Mouse (Mus musculus) heart, embryonic 11.5 days (tissue): ENCODE measurements at regions not wholly inside any gene's neighbourhood (a gene's known extent, or its start where the extent isn't known, plus 50 kb on each side); places are given as distances from the start of the nearest gene placed in this dataset.

Source experiments
- ATAC-seq: fragments of 200-750 bp; cut with Nextera tagmentation; replicated peaks from 2 replicates; pipeline ENCODE4 v1.8.0; 2017; ENCODE audit warnings: moderate library complexity; ENCODE audit not compliant: insufficient number of reproducible peaks, low FRiP score, low TSS enrichment
- H3K27ac ChIP-seq: fragments of 300-500 bp; sonication (generic); 2 replicates; pipeline ENCODE4 v1.5.1; 2014; ENCODE audit warnings: mild to moderate bottlenecking, low read depth, low read length
- H3K27me3 ChIP-seq: fragments of 300-500 bp; sonication (generic); 2 replicates; pipeline ENCODE4 v1.6.1; 2014; ENCODE audit warnings: mild to moderate bottlenecking, low read length, mixed read lengths; ENCODE audit not compliant: control insufficient read depth, insufficient read depth
- H3K36me3 ChIP-seq: fragments of 300-500 bp; sonication (generic); 2 replicates; pipeline ENCODE4 v1.6.1; 2014; ENCODE audit warnings: mild to moderate bottlenecking, low read length, moderate library complexity, mixed read lengths; ENCODE audit not compliant: control insufficient read depth, insufficient read depth
- H3K4me1 ChIP-seq: fragments of 300-500 bp; sonication (generic); 2 replicates; pipeline ENCODE4 v1.6.1; 2014; ENCODE audit warnings: low read length; ENCODE audit not compliant: control insufficient read depth, insufficient read depth
- H3K4me2 ChIP-seq: fragments of 300-500 bp; sonication (generic); 2 replicates; pipeline ENCODE4 v1.6.1; 2014; ENCODE audit warnings: mild to moderate bottlenecking, moderate library complexity
- H3K4me3 ChIP-seq: fragments of 300-500 bp; sonication (generic); 2 replicates; pipeline ENCODE4 v1.5.1; 2014; ENCODE audit warnings: low read depth, low read length
- H3K9ac ChIP-seq: fragments of 300-500 bp; sonication (generic); 2 replicates; pipeline ENCODE4 v1.6.1; 2014; ENCODE audit warnings: mild to moderate bottlenecking, low read depth, low read length, moderate library complexity
- H3K9me3 ChIP-seq: fragments of 300-500 bp; sonication (generic); replicated peaks from 2 replicates; pipeline ENCODE4 v1.6.1; 2016; ENCODE audit warnings: low read length; ENCODE audit not compliant: control insufficient read depth
- WGBS: fragments of 180-500 bp; shearing (Covaris S2); extraction: QIAGEN DNeasy Blood & Tissue Kit; methylation state at CpG from one replicate; pipeline ENCODE4 v1.1.7; 2014; ENCODE audit not compliant: insufficient replicate concordance; 5-methylcytosine and 5-hydroxymethylcytosine counted together

DNA sequence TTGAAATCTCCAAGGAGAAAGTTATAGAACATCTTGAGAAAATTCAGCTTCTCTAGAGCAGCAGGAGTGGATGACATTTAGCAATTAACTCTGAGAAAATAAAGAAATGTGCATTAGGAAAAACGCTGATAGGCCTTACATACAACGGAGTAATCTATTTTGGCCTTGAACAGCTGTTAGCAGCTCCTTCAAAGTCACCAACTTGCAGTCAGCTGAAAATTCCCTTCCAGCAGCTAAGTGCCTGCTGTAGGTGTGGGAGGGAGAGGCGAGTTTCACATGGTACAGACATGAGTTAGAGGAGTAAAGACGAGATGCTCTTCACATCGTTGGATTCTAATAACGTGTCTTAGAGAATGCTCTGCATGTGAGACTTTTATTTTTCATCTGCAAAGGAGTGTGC, 290.8 kb downstream of the Rpl36a-ps1 start:
- H3K36me3 ChIP-seq, result no peaks in the 10 kb centered on the region
- no peak overlapping the region for H3K9ac ChIP-seq
- ATAC-seq, result no peak; the same call in 1 of the 2 replicates
- H3K4me3 ChIP-seq, result no peak overlapping the region
- H3K27me3 ChIP-seq, result no peaks in the 10 kb centered on the region
- 29% methylated on average over 6 of the region's 6 CpGs for WGBS
- H3K9me3 ChIP-seq, result no peaks in the 10 kb centered on the region
- no peak overlapping the region for H3K4me2 ChIP-seq
- no peak overlapping the region for H3K27ac ChIP-seq
- H3K4me1 ChIP-seq, result no peaks in the 10 kb centered on the region

DNA sequence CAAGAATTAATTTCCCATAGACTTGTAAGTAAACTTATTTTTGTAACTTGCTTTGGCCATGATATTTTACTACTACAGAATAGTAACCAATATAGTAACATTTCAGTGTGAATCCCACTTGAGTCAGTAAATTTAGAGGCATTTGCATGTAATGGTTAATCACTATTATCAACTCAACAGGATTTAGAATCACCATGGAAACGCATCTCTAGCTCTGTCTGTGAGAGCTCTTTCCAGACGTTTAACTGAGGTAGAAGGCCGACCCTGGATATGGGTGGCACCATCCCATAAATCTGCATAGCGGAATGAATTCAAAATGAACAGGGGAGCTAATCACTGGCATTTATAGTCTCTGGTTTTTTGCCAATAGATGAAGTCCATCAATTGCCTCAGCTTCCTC, 337.6 kb downstream of the Rpl36a-ps1 start:
- H3K9me3 ChIP-seq, result no peaks in the 10 kb centered on the region
- 77% methylated on average over 4 of the region's 4 CpGs for WGBS
- no peak for ATAC-seq
- H3K36me3 ChIP-seq, result no peaks in the 10 kb centered on the region
- H3K4me2 ChIP-seq, result no peak overlapping the region
- no peak overlapping the region for H3K27ac ChIP-seq
- H3K27me3 ChIP-seq, result no peaks in the 10 kb centered on the region
- H3K4me3 ChIP-seq, result no peak overlapping the region
- H3K9ac ChIP-seq, result no peak overlapping the region
- H3K4me1 ChIP-seq, result no peaks in the 10 kb centered on the region

DNA sequence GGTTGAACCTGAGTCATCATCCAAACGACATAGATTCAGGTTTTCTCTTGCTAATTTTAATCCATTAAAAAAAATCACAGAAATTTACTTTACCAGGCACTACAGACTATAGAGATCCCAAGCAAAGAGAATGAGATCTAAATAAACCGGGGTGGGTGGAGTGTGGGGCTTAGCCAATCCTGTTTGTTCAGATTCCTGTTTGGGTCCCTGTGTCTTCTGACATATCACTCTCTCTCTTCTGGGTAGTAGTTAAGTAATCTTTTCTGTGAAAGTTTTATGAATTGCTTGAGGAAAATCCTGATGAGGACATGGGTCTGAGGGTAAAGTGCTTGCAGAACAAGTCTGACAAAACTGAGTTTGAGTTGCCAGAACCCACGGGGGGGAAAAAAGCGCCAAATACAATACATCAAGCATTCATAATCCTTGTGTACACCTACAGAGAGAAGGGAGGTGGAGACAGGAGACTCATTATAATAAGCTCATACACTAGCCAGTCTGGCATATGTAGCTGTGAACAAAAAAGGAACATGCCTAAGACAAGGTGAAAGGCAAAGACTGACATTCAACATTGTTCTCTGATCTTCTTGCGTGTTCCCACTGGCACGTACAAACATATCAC, 339.8 kb downstream of the Rpl36a-ps1 start:
- H3K9ac ChIP-seq, result no peak overlapping the region
- H3K4me3 ChIP-seq, result no peak overlapping the region
- H3K4me2 ChIP-seq, result no peak overlapping the region
- H3K36me3 ChIP-seq, result no peaks in the 10 kb centered on the region
- WGBS, result 76% methylated on average over 6 of the region's 6 CpGs
- no peaks in the 10 kb centered on the region for H3K4me1 ChIP-seq
- H3K27ac ChIP-seq, result no peak overlapping the region
- H3K9me3 ChIP-seq, result no peaks in the 10 kb centered on the region
- no peak for ATAC-seq
- H3K27me3 ChIP-seq, result no peaks in the 10 kb centered on the region

DNA sequence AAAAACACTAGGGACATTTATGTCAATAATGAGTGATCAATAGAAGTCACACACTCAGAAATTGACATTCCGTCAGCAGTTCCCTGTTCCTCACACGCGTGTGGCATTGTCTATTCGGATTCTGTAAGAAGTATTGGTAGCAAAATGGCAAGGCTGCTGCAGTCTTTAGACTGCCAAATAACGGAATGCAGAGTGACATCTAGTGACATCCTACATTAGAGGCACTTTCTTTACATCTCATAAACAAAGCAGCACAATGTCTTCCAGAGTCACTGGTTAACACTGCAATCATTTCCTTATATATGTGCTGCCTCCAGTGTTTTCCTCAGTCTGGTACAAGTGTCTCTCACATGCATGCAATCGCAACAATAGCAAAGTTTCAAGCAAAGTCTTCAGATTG, 342.9 kb downstream of the Rpl36a-ps1 start:
- ATAC-seq, result no peak
- WGBS, result 77% methylated on average over 6 of the region's 6 CpGs
- no peak overlapping the region for H3K4me3 ChIP-seq

DNA sequence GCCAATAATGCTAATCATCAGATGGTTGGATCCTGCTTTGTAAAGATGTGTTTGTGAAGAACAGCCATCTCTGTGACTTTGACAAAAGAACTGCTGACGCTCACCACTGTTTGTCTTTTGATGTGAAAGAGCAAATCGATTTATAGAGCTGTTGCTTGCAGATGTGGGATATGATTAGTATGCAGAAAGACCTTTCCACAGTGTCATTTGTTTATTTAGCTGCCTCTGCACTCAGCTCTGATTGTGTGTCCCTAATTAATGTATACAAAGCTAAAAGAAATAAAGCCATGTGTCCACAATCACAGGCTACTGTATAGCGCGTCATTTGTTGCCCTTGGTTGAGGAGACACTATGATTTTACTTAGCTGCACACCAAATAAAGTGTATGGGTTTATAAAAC, 343.6 kb downstream of the Rpl36a-ps1 start:
- no peak for ATAC-seq
- no peak overlapping the region for H3K4me3 ChIP-seq

More for the DNA sequence above, 342.9 kb downstream of the Rpl36a-ps1 start:
- Histone ChIP-seq H3K9ac (no peak overlapping the region), H3K27ac (no peak overlapping the region), H3K9me3 (no peaks in the 10 kb centered on the region), H3K4me2 (no peak overlapping the region), H3K27me3 (no peaks in the 10 kb centered on the region), H3K4me1 (no peaks in the 10 kb centered on the region), H3K36me3 (no peaks in the 10 kb centered on the region)

DNA sequence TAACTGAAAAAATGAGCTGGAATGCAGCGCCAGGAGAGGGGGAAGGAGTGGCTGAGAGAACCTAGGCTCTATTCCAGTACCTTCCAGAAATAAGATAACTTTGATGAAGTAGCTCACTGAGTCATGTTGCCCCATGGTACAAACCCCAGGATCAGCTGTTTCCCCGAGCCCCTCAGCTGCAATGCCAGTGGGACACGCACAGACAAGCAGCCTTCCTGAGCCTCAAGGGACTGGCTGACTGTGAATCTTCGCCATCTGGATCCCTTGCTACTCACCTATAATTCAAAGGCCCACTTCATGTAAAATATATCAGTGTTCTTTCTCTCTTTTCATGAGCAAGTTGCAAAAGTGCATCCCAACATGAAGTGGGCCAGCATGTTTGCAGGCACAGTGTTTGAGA, 346.5 kb downstream of the Rpl36a-ps1 start:
- WGBS, result 78% methylated on average over 4 of the region's 4 CpGs
- no peaks in the 10 kb centered on the region for H3K4me1 ChIP-seq
- H3K27me3 ChIP-seq, result no peaks in the 10 kb centered on the region

More for the DNA sequence above, 343.6 kb downstream of the Rpl36a-ps1 start:
- Histone ChIP-seq H3K4me2 (no peak overlapping the region), H3K9me3 (no peaks in the 10 kb centered on the region), H3K27ac (no peak overlapping the region), H3K36me3 (no peaks in the 10 kb centered on the region), H3K9ac (no peak overlapping the region), H3K4me1 (no peaks in the 10 kb centered on the region), H3K27me3 (no peaks in the 10 kb centered on the region)
- 79% methylated on average over 4 of the region's 4 CpGs for WGBS

DNA sequence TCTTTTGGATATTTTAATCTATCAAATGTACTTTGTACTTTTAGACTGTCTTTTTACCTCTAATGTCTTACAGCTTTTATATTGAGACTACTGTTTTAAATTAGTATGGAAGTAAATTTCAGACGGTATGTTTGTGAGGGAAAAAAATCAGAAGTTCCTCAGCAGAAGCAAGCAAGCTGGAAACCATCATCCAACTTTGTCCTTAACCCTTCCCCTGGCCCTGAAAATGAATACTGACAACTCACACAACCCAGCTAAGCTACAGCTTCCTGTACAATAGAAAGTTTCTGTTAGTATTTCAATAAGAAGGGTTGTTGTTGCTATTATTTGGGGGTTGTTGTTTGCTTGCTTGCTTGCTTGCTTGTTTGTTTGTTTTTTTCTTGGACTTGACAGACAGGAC, 350.4 kb downstream of the Rpl36a-ps1 start:
- Histone ChIP-seq H3K27me3 (no peaks in the 10 kb centered on the region), H3K4me3 (no peak overlapping the region), H3K36me3 (no peaks in the 10 kb centered on the region), H3K4me1 (no peaks in the 10 kb centered on the region), H3K4me2 (no peak overlapping the region), H3K9ac (no peak overlapping the region), H3K27ac (no peak overlapping the region), H3K9me3 (no peaks in the 10 kb centered on the region)
- WGBS, result 64% methylated on average over 1 of the region's 1 CpGs
- ATAC-seq, result no peak

More for the DNA sequence above, 346.5 kb downstream of the Rpl36a-ps1 start:
- H3K9me3 ChIP-seq, result no peaks in the 10 kb centered on the region
- H3K4me2 ChIP-seq, result no peak overlapping the region
- no peaks in the 10 kb centered on the region for H3K36me3 ChIP-seq
- no peak overlapping the region for H3K4me3 ChIP-seq
- H3K9ac ChIP-seq, result no peak overlapping the region
- ATAC-seq, result no peak
- H3K27ac ChIP-seq, result no peak overlapping the region

DNA sequence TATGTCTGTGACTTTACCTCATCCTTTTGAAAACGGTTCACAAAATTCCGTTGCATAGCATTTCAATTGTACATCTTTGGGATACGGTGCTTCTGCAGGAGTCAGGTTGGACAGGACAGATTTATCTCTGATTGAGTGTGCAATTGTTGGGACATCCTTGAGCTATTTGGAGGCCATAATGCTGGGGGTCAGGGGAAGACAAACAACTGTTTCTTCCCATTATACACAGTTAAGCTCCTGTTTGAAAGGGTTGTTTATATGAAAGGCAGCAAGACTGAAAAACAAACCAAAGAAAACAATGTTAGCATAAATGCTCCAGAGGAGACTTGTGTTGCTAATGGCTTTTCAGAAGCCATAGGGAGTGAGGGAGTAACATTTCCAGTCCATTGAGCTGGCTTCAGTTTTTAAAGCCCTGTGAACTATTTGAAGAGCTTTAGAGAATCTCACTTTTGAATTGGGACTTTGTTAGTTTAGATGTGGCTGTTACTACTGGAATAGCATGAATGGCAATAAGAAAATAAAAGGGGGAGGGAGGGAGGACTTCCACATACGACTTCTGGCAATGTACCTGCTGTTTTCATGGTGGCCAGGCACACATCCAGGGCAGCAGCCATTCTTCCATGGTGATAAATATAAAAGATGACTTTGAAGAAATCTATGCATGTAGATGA, 351.3 kb downstream of the Rpl36a-ps1 start:
- Histone ChIP-seq H3K4me3 (no peak overlapping the region), H3K4me1 (no peaks in the 10 kb centered on the region), H3K9me3 (no peaks in the 10 kb centered on the region), H3K36me3 (no peaks in the 10 kb centered on the region), H3K27ac (no peak overlapping the region), H3K4me2 (no peak overlapping the region), H3K27me3 (no peaks in the 10 kb centered on the region), H3K9ac (no peak overlapping the region)
- WGBS, result 71% methylated on average over 4 of the region's 4 CpGs
- ATAC-seq, result no peak

DNA sequence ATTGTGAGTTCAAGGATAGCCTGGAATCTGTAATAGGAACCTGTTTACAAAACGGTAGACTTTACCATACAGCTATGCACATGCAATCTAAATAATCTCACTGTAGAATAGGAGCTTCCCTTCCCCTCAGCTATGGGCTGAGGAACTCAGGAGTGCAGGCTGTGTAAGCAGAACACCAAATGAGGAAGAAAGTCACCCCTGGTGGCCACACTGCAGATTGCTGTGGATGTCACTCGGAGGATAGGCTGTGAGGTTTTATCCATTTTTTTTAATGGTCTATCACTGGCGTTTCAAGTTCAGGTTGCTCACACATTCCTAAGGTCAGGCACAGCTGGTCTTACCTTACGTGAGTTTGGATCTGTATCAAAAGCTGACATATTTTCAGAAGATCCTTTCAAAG, 365.1 kb downstream of the Rpl36a-ps1 start:
- no peak overlapping the region for H3K9ac ChIP-seq
- no peak overlapping the region for H3K27ac ChIP-seq
- 69% methylated on average over 4 of the region's 4 CpGs for WGBS
- H3K4me2 ChIP-seq, result no peak overlapping the region
- no peaks in the 10 kb centered on the region for H3K9me3 ChIP-seq
- no peak overlapping the region for H3K4me3 ChIP-seq
- no peak for ATAC-seq
- H3K36me3 ChIP-seq, result no peaks in the 10 kb centered on the region
- peaks cover 9% of the 10 kb centered on the region; the same call in 1 of the 2 replicates for H3K4me1 ChIP-seq
- no peaks in the 10 kb centered on the region for H3K27me3 ChIP-seq
